In the genomic region with DNA sequence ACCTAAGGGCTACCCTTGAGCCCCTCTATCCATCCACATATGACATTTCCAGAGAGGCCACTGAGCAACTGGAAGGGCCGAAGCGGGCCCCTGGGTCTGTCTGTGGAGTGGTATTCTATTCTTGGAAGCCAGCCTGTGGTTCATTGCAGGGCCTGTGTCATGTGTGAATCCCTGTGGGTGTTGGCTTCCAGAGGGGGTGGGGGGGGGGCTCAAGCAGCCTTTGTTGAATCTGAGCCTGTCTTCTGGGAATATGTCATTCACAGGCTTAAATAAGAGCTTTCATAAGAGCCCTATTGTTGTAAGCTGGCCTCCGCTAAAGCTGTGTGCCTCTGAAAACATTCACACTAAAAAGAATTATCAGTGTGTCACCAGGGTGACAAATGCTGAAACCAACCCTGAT, we compare ENCODE assay signal across 16 mouse cellular contexts. TPM values are rescaled to one million over a fixed set of nuclear protein-coding genes. Genes with fewer than 3 reads are reported as not detected.
DNase-seq lines count a peak whose midpoint lies in the region; ATAC-seq lines count a peak whose summit lies in the region.
"Had no signal": no experiment of that assay in that cellular context is flagged by ENCODE, and none has a peak within 500 bp of the region (broad histone marks: within the 10 kb centered on the region; RNA-seq: fewer than 3 reads in every experiment).

No protein-coding gene starts in this region.

- H3K4me2 ChIP-seq in neural tube, embryonic 11.5 days (ENCODE audit: low read depth) = no peak overlapping the region
- no peak overlapping the region for H3K4me2 ChIP-seq in neural tube, embryonic 15.5 days
- H3K4me2 ChIP-seq in hindbrain, embryonic 14.5 days (replicated peaks) = no peak overlapping the region
- H3K4me2 ChIP-seq: lung, embryonic 14.5 days had no signal

- WGBS in neural tube, embryonic 11.5 days = 60% methylated on average over 3 of the region's 3 CpGs
- 35% methylated on average over 3 of the region's 3 CpGs for WGBS in neural tube, embryonic 15.5 days
- WGBS in hindbrain, embryonic 14.5 days = 15% methylated on average over 3 of the region's 3 CpGs

- H3K9ac ChIP-seq in neural tube, embryonic 11.5 days (ENCODE audit: low read length) = no peak overlapping the region
- H3K9ac ChIP-seq in neural tube, embryonic 15.5 days (replicated peaks) = no peak overlapping the region
- H3K9ac ChIP-seq in hindbrain, embryonic 14.5 days = no peak overlapping the region
- H3K9ac ChIP-seq: lung, embryonic 14.5 days had no signal

- H3K27ac ChIP-seq in neural tube, embryonic 11.5 days (ENCODE audit: low read depth, low read length) = no peak overlapping the region
- H3K27ac ChIP-seq in neural tube, embryonic 15.5 days (replicated peaks) = no peak overlapping the region
- H3K27ac ChIP-seq in hindbrain, embryonic 14.5 days = peak overlapping the region; percentile 34; the same call in 1 of the 2 replicates

- 0 out of 2 replicates have a peak, but pooled peaks cover 3% of the 10 kb centered on the region for H3K4me1 ChIP-seq in neural tube, embryonic 11.5 days (ENCODE audit: control insufficient read depth, insufficient read depth, low read length)
- H3K4me1 ChIP-seq in neural tube, embryonic 15.5 days = no peaks in the 10 kb centered on the region
- peaks cover 10% of the 10 kb centered on the region for H3K4me1 ChIP-seq in hindbrain, embryonic 14.5 days (replicated peaks; ENCODE audit: control insufficient read depth, insufficient read depth, low read length)

- no peak overlapping the region for H3K4me3 ChIP-seq in neural tube, embryonic 11.5 days (ENCODE audit: low read depth, low read length)
- no peak overlapping the region for H3K4me3 ChIP-seq in neural tube, embryonic 15.5 days (replicated peaks)
- H3K4me3 ChIP-seq in hindbrain, embryonic 14.5 days (replicated peaks; ENCODE audit: low read length) = no peak overlapping the region

- ATAC-seq in frontal cortex, adult (ENCODE audit: low TSS enrichment) = peak; percentile 27
- ATAC-seq in neural tube, embryonic 11.5 days (ENCODE audit: insufficient read depth, low FRiP score, low TSS enrichment) = no peak
- ATAC-seq in neural tube, embryonic 15.5 days (ENCODE audit: low FRiP score) = no peak
- peak; percentile 64; the same call in 1 of the 2 replicates for ATAC-seq in hindbrain, embryonic 14.5 days (ENCODE audit: low FRiP score)
- ATAC-seq: Patski had no signal

- DNase-seq in frontal cortex, postnatal 10 days (ENCODE audit: low spot score in 2 of 2) = no peak
- peak; percentile 21 for DNase-seq in neural tube, embryonic 11.5 days (ENCODE audit: low spot score)
- no peak for DNase-seq in hindbrain, embryonic 14.5 days (ENCODE audit: low spot score)
- DNase-seq in adrenal gland, adult 8-10 months = no peak
- DNase-seq in MN1 (ENCODE audit: low spot score) = no peak
- no peak for DNase-seq in kidney, adult 11 months
- DNase-seq: adrenal gland, postnatal 10 days; cerebellum, adult 18-20 months; gastrocnemius, postnatal 36 days; lung, embryonic 14.5 days had no signal

- H3K27me3 ChIP-seq in neural tube, embryonic 11.5 days (ENCODE audit: control insufficient read depth, insufficient read depth, low read length) = no peaks in the 10 kb centered on the region
- H3K27me3 ChIP-seq in neural tube, embryonic 15.5 days (replicated peaks) = no peaks in the 10 kb centered on the region
- no peaks in the 10 kb centered on the region for H3K27me3 ChIP-seq in hindbrain, embryonic 14.5 days (ENCODE audit: control insufficient read depth, insufficient read depth, low read length)

- no peaks in the 10 kb centered on the region for H3K36me3 ChIP-seq in neural tube, embryonic 11.5 days (ENCODE audit: control insufficient read depth, insufficient read depth, low read length)
- H3K36me3 ChIP-seq in neural tube, embryonic 15.5 days = no peaks in the 10 kb centered on the region
- no peaks in the 10 kb centered on the region for H3K36me3 ChIP-seq in hindbrain, embryonic 14.5 days (replicated peaks; ENCODE audit: control insufficient read depth, insufficient read depth)

- no peaks in the 10 kb centered on the region for H3K9me3 ChIP-seq in neural tube, embryonic 11.5 days (ENCODE audit: control insufficient read depth, low read length)
- H3K9me3 ChIP-seq in neural tube, embryonic 15.5 days (replicated peaks) = no peaks in the 10 kb centered on the region
- H3K9me3 ChIP-seq in hindbrain, embryonic 14.5 days (ENCODE audit: control insufficient read depth, low read length) = no peaks in the 10 kb centered on the region

RNA-seq across cellular contexts. Expression of gene Opalin, which starts 4.7 kb away (rescaled TPM):
- polyA plus RNA-seq in neural tube, embryonic 11.5 days (2014; fragmentation: Nextera tagmentation; extraction: Ambion mirVana) = not detected in 2 replicates
- not detected in 2 replicates for polyA plus RNA-seq in neural tube, embryonic 15.5 days (2015; fragmentation: Nextera tagmentation; extraction: Ambion mirVana)
- not detected in 2 replicates for polyA plus RNA-seq in hindbrain, embryonic 14.5 days (2014; fragmentation: Nextera tagmentation; extraction: Ambion mirVana)
- not detected for total RNA-seq in adrenal gland, adult 8-10 months (2022)
- total RNA-seq: adrenal gland, postnatal 10 days; gastrocnemius, postnatal 36 days had no signal
- polyA plus RNA-seq: C2C12; kidney, embryonic 14.5 days; lung, embryonic 14.5 days; Patski had no signal

RNA-seq across cellular contexts. Expression of gene Dntt, which starts 52.5 kb away (rescaled TPM):
- 0.17 TPM in 1 of 2 replicates, not detected in the other for polyA plus RNA-seq in neural tube, embryonic 11.5 days (2014; fragmentation: Nextera tagmentation; extraction: Ambion mirVana)
- polyA plus RNA-seq in neural tube, embryonic 15.5 days (2015; fragmentation: Nextera tagmentation; extraction: Ambion mirVana) = 0.23 and 0.38 TPM in 2 replicates
- polyA plus RNA-seq in hindbrain, embryonic 14.5 days (2014; fragmentation: Nextera tagmentation; extraction: Ambion mirVana) = 0.13 and 0.21 TPM in 2 replicates
- not detected for total RNA-seq in adrenal gland, adult 8-10 months (2022)
- total RNA-seq: left cerebral cortex, adult 8-10 months had no signal
- polyA plus RNA-seq: C2C12 had no signal

Comparison
In these comparisons a context has a peak if more than half of its experiments do, and no peak if none do; other contexts are left out.
1. ATAC-seq: peak in frontal cortex, adult (single experiment) and hindbrain, embryonic 14.5 days (single experiment); none in neural tube, embryonic 11.5 days (single experiment) and neural tube, embryonic 15.5 days (single experiment).